Mouse (Mus musculus) brain, embryonic 14.5 days (tissue): ENCODE results near the gene Fam185a.

Experiments used
- CTCF ChIP-seq: fragments of 200-500 bp; IDR thresholded peaks from 2 replicates; pipeline ENCODE4 v1.5.1; 2012; ENCODE audit warnings: inconsistent platforms, mild to moderate bottlenecking, moderate library complexity, borderline replicate concordance; ENCODE audit not compliant: insufficient read depth, insufficient read length; ENCODE audit errors: extremely low read depth
- POLR2A ChIP-seq: fragments of 200-500 bp; IDR thresholded peaks from 2 replicates; pipeline ENCODE4 v1.6.1; 2012; ENCODE audit warnings: mild to moderate bottlenecking, inconsistent platforms, borderline replicate concordance; ENCODE audit not compliant: poor library complexity, insufficient read depth, insufficient read length, severe bottlenecking; ENCODE audit errors: extremely low read depth

DNA sequence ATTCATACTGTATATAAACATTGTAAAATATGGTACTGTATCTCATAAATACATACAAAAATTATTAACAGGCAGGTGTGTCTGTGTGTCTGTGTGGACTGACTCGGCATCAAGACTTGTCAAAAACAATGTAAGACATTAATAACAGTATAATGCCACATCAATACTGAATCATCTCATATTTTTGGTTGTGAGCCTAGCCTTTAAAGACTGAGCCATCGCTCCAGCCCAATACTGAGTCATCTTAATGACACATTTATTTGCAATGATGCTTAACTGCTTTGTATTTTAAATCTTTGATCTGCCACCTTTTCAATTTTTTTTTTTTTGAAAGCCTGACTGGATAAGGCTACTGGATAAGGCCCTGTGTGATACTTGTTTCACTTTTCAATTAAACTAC is 73.7 kb downstream of the Fam185a start:
- TF ChIP-seq CTCF (no peak), POLR2A (no peak)
